Mouse (Mus musculus) heart, adult 11 months (tissue): ENCODE data around the gene Ppt1.

Experiments
- DNase-seq: peaks from one replicate; pipeline ENCODE4 v3.0.0; 2022

The Ppt1 gene

GRCm38 (mm10) chr4:122870741-122871140 lies 34.7 kb downstream of the Ppt1 start:
- no peak for DNase-seq

- no peak for DNase-seq
Measured at GRCm38 (mm10) chr4:122871269-122871668, 35.2 kb downstream of the Ppt1 start.

- peak; percentile 92 for DNase-seq
Measured at GRCm38 (mm10) chr4:122871989-122872388, 35.9 kb downstream of the Ppt1 start.

GRCm38 (mm10) chr4:122873003-122873402 lies 37.0 kb downstream of the Ppt1 start:
- DNase-seq, result no peak

- no peak for DNase-seq
Measured at GRCm38 (mm10) chr4:122873512-122873911, 37.5 kb downstream of the Ppt1 start.

- DNase-seq, result no peak
Measured at GRCm38 (mm10) chr4:122878333-122879070, 42.5 kb downstream of the Ppt1 start.

GRCm38 (mm10) chr4:122882544-122882943 lies 46.5 kb downstream of the Ppt1 start:
- DNase-seq, result peak; percentile 33

- DNase-seq, result no peak
Measured at GRCm38 (mm10) chr4:122883294-122883693, 47.3 kb downstream of the Ppt1 start.

- peak; percentile 92 for DNase-seq
Measured at GRCm38 (mm10) chr4:122884051-122884450, 48.0 kb downstream of the Ppt1 start.

GRCm38 (mm10) chr4:122884481-122885340 lies 48.7 kb downstream of the Ppt1 start:
- peak; percentile 93 for DNase-seq

GRCm38 (mm10) chr4:122885768-122886578 lies 49.9 kb downstream of the Ppt1 start, which contains the start of gene Cap1:
Gene Cap1 (minus strand): TSS chr4:122886056.
- DNase-seq, result peak; percentile 100

- no peak for DNase-seq
Measured at GRCm38 (mm10) chr4:122886579-122887254, 50.7 kb downstream of the Ppt1 start.

- peak; percentile 87 for DNase-seq
Measured at GRCm38 (mm10) chr4:122887336-122887735, 51.3 kb downstream of the Ppt1 start.

GRCm38 (mm10) chr4:122890881-122891481 lies 54.9 kb downstream of the Ppt1 start:
- DNase-seq, result peak; percentile 98

- peak; percentile 88 for DNase-seq
Measured at GRCm38 (mm10) chr4:122891597-122891996, 55.6 kb downstream of the Ppt1 start.

- peak; percentile 94 for DNase-seq
Measured at GRCm38 (mm10) chr4:122892157-122892556, 56.1 kb downstream of the Ppt1 start.

- DNase-seq, result no peak
Measured at GRCm38 (mm10) chr4:122897750-122898149, 61.7 kb downstream of the Ppt1 start.

- no peak for DNase-seq
Measured at GRCm38 (mm10) chr4:122898313-122898712, 62.3 kb downstream of the Ppt1 start.

GRCm38 (mm10) chr4:122902156-122902555 lies 66.1 kb downstream of the Ppt1 start:
- peak; percentile 90 for DNase-seq

- no peak for DNase-seq
Measured at GRCm38 (mm10) chr4:122903709-122904108, 67.7 kb downstream of the Ppt1 start.

GRCm38 (mm10) chr4:122905359-122905758 lies 69.3 kb downstream of the Ppt1 start:
- no peak for DNase-seq
